Mouse (Mus musculus): ENCODE results near the gene Olfr910.

The Olfr910 gene

DNA sequence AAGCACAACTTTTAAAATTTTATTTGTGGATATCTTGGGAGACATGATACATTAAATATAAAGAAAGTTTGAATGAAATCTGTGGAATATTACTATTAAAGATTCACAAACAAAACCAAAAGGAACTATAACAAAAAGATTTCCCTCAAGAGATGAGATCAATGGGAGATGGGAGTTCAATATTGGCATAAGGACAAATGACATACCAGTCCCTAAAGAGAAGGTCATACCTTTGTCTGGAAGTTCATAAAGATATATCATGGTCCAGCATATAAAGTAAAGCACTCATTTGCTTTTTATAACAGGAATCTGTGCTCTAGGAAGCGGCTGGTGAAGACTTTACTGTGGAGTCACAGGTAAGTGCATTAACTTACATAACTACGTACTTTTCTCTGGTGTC lies at the start of gene Olfr910:
Olfr910 (plus strand) TSS at position 301 of the 400 bp plus-strand sequence.
- DNase-seq = no peak

DNA sequence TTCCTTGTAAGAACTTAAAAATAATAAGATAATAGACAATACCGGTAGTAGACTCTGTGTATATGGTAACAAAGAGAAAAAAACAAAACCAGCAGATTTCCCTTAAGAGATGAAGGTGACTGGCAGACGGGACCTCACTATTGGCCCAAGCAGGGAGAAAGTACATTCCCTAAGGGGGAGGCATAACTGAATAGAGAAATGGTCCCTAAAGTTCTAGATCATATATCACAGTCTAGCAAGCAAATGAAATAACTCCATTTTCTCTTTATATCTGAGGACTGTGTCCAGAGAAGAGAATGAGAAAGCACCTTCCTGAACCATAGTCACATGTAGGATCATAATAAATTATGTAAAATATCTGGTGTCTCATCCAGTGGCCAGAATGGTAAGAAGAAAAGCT lies 42.1 kb upstream of the Olfr910 start, which contains the start of gene Olfr907:
Olfr907 (plus strand) TSS at position 301 of the 400 bp plus-strand sequence.
- no peak for DNase-seq

DNA sequence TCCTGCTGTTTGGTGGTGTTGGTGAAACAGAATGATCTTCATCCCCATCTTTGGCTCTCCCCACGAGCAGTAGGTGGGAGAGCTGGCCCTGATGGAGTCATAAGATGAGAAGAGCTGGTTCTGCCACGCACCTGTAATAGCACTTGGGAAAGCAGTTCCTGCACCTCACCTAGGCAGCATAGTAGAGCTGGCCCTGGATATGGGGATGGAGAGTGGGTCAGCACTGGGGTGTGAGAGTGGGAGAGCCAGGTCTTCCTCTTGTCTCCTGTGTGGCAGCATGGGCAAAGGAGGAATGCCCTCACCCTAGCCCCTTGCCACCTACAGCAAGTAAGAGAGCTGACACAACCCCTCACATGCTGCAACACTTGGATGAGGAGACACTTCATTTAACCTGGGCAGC lies 25.3 kb upstream of the Olfr910 start:
- no peak for DNase-seq

DNA sequence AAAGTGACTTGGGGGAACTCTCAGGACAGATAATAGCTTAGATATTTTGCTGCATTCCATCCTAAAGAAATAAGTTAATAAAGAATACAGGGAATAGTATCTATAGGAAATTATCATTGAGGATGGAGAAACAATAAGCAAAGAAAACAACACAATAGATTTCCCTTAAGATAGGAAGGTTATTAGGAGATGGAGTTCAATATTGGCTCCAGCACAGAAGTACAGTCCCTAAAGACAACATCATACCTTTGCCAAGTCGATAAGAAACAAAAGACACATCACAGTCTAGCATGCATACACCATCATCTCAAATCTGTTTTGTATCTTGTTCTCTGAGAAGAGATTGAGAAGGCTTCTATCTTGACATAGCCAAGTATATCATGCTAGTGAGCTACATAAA lies 16.4 kb upstream of the Olfr910 start, which contains the start of gene Olfr911-ps1:
Olfr911-ps1 (plus strand) TSS at position 301 of the 400 bp plus-strand sequence.
- no peak for DNase-seq

- DNase-seq = no peak
These were observed 42.2 kb downstream of the Olfr910 start, which contains the start of gene Olfr912 for GRCm38 (mm10) chr9:38579878-38580277. Gene Olfr912 (plus strand): TSS chr9:38580178.
